Mouse (Mus musculus): ENCODE measurements around the gene Zbed6. TPM values are rescaled to one million over a fixed set of nuclear protein-coding genes. Genes with fewer than 3 reads are reported as not detected.
"Not testable (repeated sequence)": the region's sequence is repeated elsewhere in the genome, so short reads cannot be mapped to it uniquely, and the experiment has no call there.

The Zbed6 gene
- total RNA-seq, 1 experiment from 2014 or later = 19.5 TPM

GRCm38 (mm10) chr1:133667721-133668120 lies 7.0 kb upstream of the Zbed6 start:
- ATAC-seq (replicated peaks in 1 of 2; ENCODE audit: insufficient read depth in 1 of 2, low FRiP score in 2 of 2, low TSS enrichment in 1 of 2, low read depth in 1 of 2, poor library complexity in 2 of 2, severe bottlenecking in 2 of 2) = no peak

- ATAC-seq (replicated peaks in 1 of 2; ENCODE audit: insufficient read depth in 1 of 2, low FRiP score in 2 of 2, low TSS enrichment in 1 of 2, low read depth in 1 of 2, poor library complexity in 2 of 2, severe bottlenecking in 2 of 2) = not testable (repeated sequence)
Measured at GRCm38 (mm10) chr1:133665713-133666112, 5.0 kb upstream of the Zbed6 start.

DNA sequence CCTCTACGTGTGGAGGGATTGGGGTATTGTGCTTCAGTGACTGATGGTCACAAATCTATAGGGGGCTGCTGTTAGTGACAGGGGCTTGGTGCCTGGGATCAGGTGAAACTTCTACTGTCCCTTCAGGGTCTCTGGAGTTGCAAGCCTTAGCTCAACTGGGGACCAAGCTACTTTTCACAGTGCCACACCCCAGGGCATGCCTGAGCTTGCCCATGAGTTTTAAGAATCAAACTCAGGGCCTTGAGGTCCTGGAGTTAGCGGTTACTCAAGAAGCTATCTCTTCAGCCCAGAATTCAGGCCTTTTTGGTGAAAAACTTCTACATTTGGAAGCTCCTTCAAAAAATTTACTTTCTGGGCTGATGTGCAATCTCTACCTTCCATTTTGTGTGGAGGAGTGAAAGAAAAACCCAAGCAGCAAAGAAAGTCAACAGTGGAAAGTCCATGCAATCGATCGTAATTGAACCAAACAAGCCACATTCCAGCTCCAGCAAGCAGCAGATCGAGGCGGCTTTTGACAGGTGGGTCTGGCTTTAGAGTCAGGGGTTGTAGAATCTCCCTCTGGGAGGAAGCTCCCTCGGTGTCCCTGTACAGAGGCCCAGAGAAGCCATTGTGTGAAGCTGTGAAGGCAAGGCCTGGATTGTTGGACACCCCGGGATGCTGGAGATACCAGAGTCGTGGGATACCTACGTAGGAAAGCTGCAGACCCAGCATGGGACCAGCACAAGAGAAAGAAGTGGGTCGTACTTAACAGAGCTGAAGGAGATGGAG lies 3.7 kb upstream of the Zbed6 start:
- no peak for ATAC-seq (replicated peaks in 1 of 2; ENCODE audit: insufficient read depth in 1 of 2, low FRiP score in 2 of 2, low TSS enrichment in 1 of 2, low read depth in 1 of 2, poor library complexity in 2 of 2, severe bottlenecking in 2 of 2)

DNA sequence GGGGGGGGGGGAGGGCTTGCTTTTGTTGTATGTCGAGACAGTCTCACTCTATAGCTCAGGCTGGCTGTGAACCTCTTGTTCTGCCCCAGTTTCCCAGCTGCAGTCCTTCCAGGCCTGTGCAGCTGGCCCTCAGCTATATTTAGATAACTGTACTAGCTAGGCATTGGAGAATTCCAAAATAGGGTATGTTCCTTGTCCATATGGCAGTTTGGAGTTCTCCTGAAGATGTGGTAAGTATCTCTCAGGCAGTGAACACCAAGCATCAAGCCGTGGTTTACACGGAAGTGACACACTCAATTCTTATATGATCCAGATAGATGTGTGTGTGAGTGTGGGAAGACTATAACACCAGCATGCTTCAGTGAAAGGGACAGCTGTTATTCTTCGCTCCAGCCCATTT lies 2.7 kb upstream of the Zbed6 start:
- ATAC-seq (replicated peaks in 1 of 2; ENCODE audit: insufficient read depth in 1 of 2, low FRiP score in 2 of 2, low TSS enrichment in 1 of 2, low read depth in 1 of 2, poor library complexity in 2 of 2, severe bottlenecking in 2 of 2) = no peak

- no peak for ATAC-seq (replicated peaks in 1 of 2; ENCODE audit: insufficient read depth in 1 of 2, low FRiP score in 2 of 2, low TSS enrichment in 1 of 2, low read depth in 1 of 2, poor library complexity in 2 of 2, severe bottlenecking in 2 of 2)
Measured at GRCm38 (mm10) chr1:133662941-133663340, 2.3 kb upstream of the Zbed6 start.

- peak; percentile 99 for ATAC-seq (replicated peaks in 1 of 2; ENCODE audit: insufficient read depth in 1 of 2, low FRiP score in 2 of 2, low TSS enrichment in 1 of 2, low read depth in 1 of 2, poor library complexity in 2 of 2, severe bottlenecking in 2 of 2)
Measured at GRCm38 (mm10) chr1:133661203-133661933, 683 bp upstream of the Zbed6 start, which contains the start of gene Gm38394. TSS of gene Gm38394 (minus strand) at chr1:133661318.

- ATAC-seq (replicated peaks in 1 of 2; ENCODE audit: insufficient read depth in 1 of 2, low FRiP score in 2 of 2, low TSS enrichment in 1 of 2, low read depth in 1 of 2, poor library complexity in 2 of 2, severe bottlenecking in 2 of 2) = no peak
Measured at GRCm38 (mm10) chr1:133658878-133659277, 1.8 kb downstream of the Zbed6 start.

- ATAC-seq (replicated peaks in 1 of 2; ENCODE audit: insufficient read depth in 1 of 2, low FRiP score in 2 of 2, low TSS enrichment in 1 of 2, low read depth in 1 of 2, poor library complexity in 2 of 2, severe bottlenecking in 2 of 2) = no peak
Measured at GRCm38 (mm10) chr1:133656811-133657210, 3.9 kb downstream of the Zbed6 start.

GRCm38 (mm10) chr1:133653033-133653432 lies 7.7 kb downstream of the Zbed6 start:
- ATAC-seq (replicated peaks in 1 of 2; ENCODE audit: insufficient read depth in 1 of 2, low FRiP score in 2 of 2, low TSS enrichment in 1 of 2, low read depth in 1 of 2, poor library complexity in 2 of 2, severe bottlenecking in 2 of 2) = no peak

GRCm38 (mm10) chr1:133650288-133651055 lies 10.2 kb downstream of the Zbed6 start:
- no peak for ATAC-seq (replicated peaks in 1 of 2; ENCODE audit: insufficient read depth in 1 of 2, low FRiP score in 2 of 2, low TSS enrichment in 1 of 2, low read depth in 1 of 2, poor library complexity in 2 of 2, severe bottlenecking in 2 of 2)

DNA sequence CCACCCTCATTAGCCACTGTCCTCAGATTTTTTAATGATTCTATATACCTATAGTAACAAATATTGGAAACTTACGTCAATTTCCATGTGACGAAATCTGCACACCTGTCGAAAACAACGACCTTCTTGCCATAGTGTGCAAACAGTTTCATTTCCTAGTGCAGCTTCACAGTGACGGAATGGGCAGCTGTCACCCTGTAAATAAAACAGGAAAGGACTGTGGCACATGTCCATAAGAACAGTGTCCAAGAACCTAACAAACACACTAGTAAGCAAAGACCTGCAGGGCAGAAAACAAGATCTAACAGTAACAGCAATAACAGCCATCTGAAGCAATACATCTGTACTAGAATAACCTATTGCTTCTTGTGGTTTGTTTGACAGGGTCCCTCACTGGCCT lies 15.0 kb downstream of the Zbed6 start:
- no peak for ATAC-seq (replicated peaks in 1 of 2; ENCODE audit: insufficient read depth in 1 of 2, low FRiP score in 2 of 2, low TSS enrichment in 1 of 2, low read depth in 1 of 2, poor library complexity in 2 of 2, severe bottlenecking in 2 of 2)

DNA sequence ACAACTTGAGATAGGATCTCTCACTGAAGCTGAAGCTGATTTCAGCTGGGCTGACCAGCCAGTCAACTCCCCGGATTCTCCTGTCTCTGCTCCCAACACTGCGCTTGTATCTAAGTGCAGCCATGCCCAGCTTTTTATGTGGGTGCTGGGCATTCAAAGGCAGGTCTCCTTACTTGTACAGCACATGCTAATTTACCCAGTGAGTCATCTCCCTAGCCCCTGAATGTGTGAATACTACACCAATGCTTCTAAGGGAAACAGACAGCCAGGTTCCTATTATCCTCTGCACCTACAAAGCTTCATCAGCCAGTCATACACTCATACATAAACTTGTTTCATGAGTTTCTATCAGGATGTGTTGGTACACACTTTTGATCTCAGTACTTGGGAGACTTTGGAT lies 19.5 kb downstream of the Zbed6 start:
- ATAC-seq (replicated peaks in 1 of 2; ENCODE audit: insufficient read depth in 1 of 2, low FRiP score in 2 of 2, low TSS enrichment in 1 of 2, low read depth in 1 of 2, poor library complexity in 2 of 2, severe bottlenecking in 2 of 2) = no peak

DNA sequence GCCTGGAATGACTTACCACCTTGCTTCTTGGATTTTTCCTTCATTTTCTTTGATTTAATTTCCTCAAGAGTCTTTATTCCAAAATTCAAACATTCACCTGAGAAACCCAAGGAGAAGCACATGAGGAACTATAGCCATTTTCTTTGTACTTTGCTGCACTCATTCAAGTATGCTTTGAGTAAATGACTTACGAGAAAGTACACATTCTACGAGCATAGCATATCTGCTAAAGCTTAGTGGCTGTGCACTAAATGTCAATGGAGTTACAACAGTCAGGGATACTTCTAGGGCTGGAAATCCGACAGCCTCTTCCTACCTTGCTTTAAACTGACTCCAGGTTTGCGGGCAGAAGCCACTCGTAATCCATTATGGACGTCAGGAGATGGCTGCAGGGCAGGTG lies 22.2 kb downstream of the Zbed6 start:
- ATAC-seq (replicated peaks in 1 of 2; ENCODE audit: insufficient read depth in 1 of 2, low FRiP score in 2 of 2, low TSS enrichment in 1 of 2, low read depth in 1 of 2, poor library complexity in 2 of 2, severe bottlenecking in 2 of 2) = no peak

DNA sequence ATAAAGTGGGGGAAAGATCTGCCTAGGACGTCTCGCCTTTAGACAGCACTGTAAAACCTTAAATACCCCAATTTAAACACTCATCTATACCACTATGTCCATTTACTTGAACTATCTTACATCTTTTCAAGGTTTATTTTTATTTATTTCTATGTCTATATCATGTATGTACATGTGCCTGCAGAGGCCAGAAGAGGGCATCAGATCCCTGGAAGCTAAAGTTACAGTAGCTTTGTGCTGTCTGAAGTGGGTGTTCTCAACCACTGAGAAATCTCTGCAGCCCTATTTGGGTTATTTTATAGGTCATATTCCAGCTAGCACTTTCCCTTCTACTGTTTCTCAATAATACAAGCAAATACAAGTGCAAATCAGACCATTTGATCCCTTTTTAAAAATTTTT lies 28.5 kb downstream of the Zbed6 start:
- no peak for ATAC-seq (replicated peaks in 1 of 2; ENCODE audit: insufficient read depth in 1 of 2, low FRiP score in 2 of 2, low TSS enrichment in 1 of 2, low read depth in 1 of 2, poor library complexity in 2 of 2, severe bottlenecking in 2 of 2)

GRCm38 (mm10) chr1:133625052-133625451 lies 35.6 kb downstream of the Zbed6 start:
- no peak for ATAC-seq (replicated peaks in 1 of 2; ENCODE audit: insufficient read depth in 1 of 2, low FRiP score in 2 of 2, low TSS enrichment in 1 of 2, low read depth in 1 of 2, poor library complexity in 2 of 2, severe bottlenecking in 2 of 2)

DNA sequence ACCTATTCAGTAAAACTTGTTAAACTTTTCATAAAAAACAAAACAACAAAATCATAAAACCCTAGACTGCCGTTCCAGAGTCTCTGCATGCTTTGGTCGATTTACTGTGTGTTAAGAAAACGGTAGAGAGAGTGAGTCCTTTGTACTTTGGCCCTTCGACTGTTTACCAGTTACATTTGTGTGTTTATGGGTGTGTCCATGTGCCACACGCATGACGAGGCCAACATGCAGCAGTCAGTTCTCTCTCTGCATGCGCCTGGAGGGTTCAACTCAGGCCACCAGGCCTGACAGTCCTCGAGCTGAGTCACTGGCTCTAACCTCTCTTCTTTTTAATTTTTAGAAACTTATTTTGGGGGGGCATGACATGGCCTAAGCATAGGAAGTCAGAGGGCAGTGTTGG lies 42.4 kb downstream of the Zbed6 start:
- no peak for ATAC-seq (replicated peaks in 1 of 2; ENCODE audit: insufficient read depth in 1 of 2, low FRiP score in 2 of 2, low TSS enrichment in 1 of 2, low read depth in 1 of 2, poor library complexity in 2 of 2, severe bottlenecking in 2 of 2)

- ATAC-seq (replicated peaks in 1 of 2; ENCODE audit: insufficient read depth in 1 of 2, low FRiP score in 2 of 2, low TSS enrichment in 1 of 2, low read depth in 1 of 2, poor library complexity in 2 of 2, severe bottlenecking in 2 of 2) = no peak
Measured at GRCm38 (mm10) chr1:133617908-133618307, 42.8 kb downstream of the Zbed6 start.

DNA sequence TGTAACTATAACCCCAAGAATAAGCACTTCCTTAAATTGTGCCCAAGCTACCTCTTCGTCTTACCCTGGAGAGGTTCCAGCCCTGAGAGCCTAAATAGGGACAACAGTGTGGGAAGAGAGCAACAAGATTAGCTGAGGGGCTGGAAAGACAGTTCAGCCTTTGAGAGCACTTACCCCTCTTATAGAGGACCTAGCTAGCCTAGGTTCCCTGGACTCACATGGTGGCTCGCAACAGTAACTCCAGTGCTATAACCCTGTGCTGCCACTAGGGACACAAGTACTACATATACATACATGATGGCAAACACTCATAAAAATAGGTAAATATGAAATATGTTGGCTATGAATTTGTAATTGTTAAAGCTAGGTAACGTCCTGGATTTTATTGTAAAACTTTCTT lies 46.9 kb downstream of the Zbed6 start:
- no peak; a peak in 1 of 4 replicates for ATAC-seq (replicated peaks in 1 of 2; ENCODE audit: insufficient read depth in 1 of 2, low FRiP score in 2 of 2, low TSS enrichment in 1 of 2, low read depth in 1 of 2, poor library complexity in 2 of 2, severe bottlenecking in 2 of 2)

Measured in hematopoietic stem cell, adult 5-6 weeks (primary cell).